Mouse (Mus musculus) MEL (cell line): ENCODE data around the gene C1qc.

Experiments
- CHD2 ChIP-seq: IDR thresholded peaks from 2 replicates; pipeline ENCODE4 v1.6.1; 2011; ENCODE audit warnings: low read length, improper control_type of control experiment
- CTCF ChIP-seq, 3 experiments: IDR thresholded peaks in 2 of 3; conservative IDR thresholded peaks in 1 of 3; 2 replicates each; pipeline ENCODE4 v1.5.1; 2011 to 2012; ENCODE audit warnings: low read length in 3 of 3, low read depth in 2 of 3, mild to moderate bottlenecking in 2 of 3, improper control_type of control experiment in 1 of 3, inconsistent platforms in 1 of 3, mixed read lengths in 1 of 3, moderate library complexity in 1 of 3; ENCODE audit not compliant: control insufficient read depth in 1 of 3, insufficient read depth in 1 of 3, poor library complexity in 1 of 3, severe bottlenecking in 1 of 3
- MAFK ChIP-seq: IDR thresholded peaks from 2 replicates; pipeline ENCODE4 v1.6.1; 2011; ENCODE audit warnings: low read depth, mild to moderate bottlenecking, low read length, improper control_type of control experiment, borderline replicate concordance
- MAX ChIP-seq: IDR thresholded peaks from 2 replicates; pipeline ENCODE4 v1.6.1; 2011; ENCODE audit warnings: low read length, improper control_type of control experiment
- MXI1 ChIP-seq: IDR thresholded peaks from 2 replicates; pipeline ENCODE4 v1.6.1; 2011; ENCODE audit warnings: mild to moderate bottlenecking, low read depth, low read length, improper control_type of control experiment
- TBP ChIP-seq: IDR thresholded peaks from 2 replicates; pipeline ENCODE4 v1.8.0; 2011; ENCODE audit warnings: low read depth, low read length, improper control_type of control experiment
- ZKSCAN1 ChIP-seq: IDR thresholded peaks from 2 replicates; pipeline ENCODE4 v1.6.1; 2012; ENCODE audit warnings: low read depth, mild to moderate bottlenecking, inconsistent platforms, low read length, improper control_type of control experiment, moderate library complexity

DNA sequence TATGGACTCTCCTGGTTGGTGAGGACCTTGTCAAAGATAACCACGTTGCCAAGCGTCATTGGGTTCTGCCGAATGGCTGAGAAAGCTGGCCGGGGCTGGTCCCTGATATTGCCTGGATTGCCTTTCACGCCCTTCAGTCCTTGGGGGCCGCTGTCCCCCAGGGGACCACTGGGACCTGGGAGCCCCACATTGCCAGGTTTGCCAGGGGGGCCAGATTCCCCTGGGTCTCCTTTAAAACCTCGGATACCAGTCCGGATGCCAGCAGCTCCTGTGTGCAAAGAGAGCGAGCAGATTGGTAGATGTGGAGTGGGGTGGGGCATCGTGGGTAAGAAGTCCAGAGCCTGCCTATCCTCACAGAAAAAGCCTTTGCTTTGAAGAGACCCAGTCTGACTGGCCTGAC lies 3.6 kb upstream of the C1qc start:
- TF ChIP-seq MXI1 (no peak), MAX (no peak), TBP (no peak), CHD2 (no peak), CTCF (IDR thresholded peaks at IDR 0.05 in 2 of 3, conservative IDR thresholded peaks at IDR 0.05 in 1 of 3; ENCODE audit: control insufficient read depth in 1 of 3, insufficient read depth in 1 of 3, low read depth in 2 of 3, low read length in 3 of 3, poor library complexity in 1 of 3, severe bottlenecking in 1 of 3) (no peak), ZKSCAN1 (no peak), MAFK (no peak)
